Mouse (Mus musculus) small intestine, adult 2 months (tissue): ENCODE results near the gene Cacng2.

Experiments used
- CTCF ChIP-seq: fragments of 200-500 bp; IDR thresholded peaks from 2 replicates; pipeline ENCODE4 v1.5.1; 2012; ENCODE audit warnings: low read depth, mild to moderate bottlenecking, control low read depth, inconsistent platforms, low read length, moderate library complexity, mixed read lengths; ENCODE audit not compliant: insufficient replicate concordance, insufficient read length; ENCODE audit errors: extremely low read depth
- POLR2A ChIP-seq: fragments of 200-500 bp; IDR thresholded peaks from 2 replicates; pipeline ENCODE4 v1.6.1; 2012; ENCODE audit warnings: low read depth, mild to moderate bottlenecking, control low read depth, inconsistent platforms, low read length, moderate library complexity

DNA sequence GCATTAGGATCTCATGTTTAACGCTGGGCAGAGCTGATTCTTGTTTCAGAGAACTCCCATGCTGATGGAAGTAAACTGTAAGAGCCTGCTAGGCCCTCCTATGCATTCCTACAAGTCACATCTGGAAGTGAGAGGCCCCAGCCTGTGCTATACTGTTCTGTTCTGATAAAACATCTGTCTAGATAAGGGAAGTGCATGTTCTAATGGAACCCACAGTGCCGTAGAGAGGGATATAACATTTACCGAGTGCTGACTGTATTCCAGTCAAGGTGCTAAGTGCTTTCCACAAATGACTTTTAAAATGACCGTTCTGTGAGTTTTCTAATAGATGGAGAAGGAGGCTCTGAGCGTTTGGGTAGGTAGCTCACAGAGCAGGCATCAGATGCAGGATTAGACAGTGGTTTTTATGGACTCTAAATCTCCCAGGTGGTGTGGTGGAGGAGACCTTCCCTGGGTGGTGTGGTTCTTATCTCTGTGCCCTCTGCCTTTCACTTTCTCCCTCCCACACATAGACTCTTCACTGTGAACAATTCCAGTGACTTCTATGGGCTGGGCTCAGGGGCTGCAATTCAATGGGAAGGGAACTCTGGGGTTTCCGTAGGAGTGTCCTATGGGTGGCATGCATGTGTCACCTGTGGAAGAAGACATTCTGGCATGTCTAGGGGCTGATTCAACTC, 145.5 kb downstream of the Cacng2 start:
- TF ChIP-seq CTCF (no peak), POLR2A (no peak)
